Mouse (Mus musculus) MEL (cell line): ENCODE data around the gene Pdia2. TPM values are rescaled to one million over a fixed set of nuclear protein-coding genes. Genes with fewer than 3 reads are reported as not detected.

Experiments
- DNase-seq: peaks from one replicate; pipeline ENCODE4 v3.0.0; 2011; ENCODE audit warnings: low read depth, low spot score
- H3K27ac ChIP-seq: 2 replicates; pipeline ENCODE4 v1.5.1; 2012; ENCODE audit warnings: low read depth, mild to moderate bottlenecking, control low read depth, low read length, moderate library complexity; ENCODE audit not compliant: control insufficient read depth
- H3K27me3 ChIP-seq, 2 experiments: fragments of 150-350 bp in 1 of 2; sonication (generic) in 1 of 2; 2 replicates each; pipeline ENCODE4 v1.6.1; 2012; ENCODE audit warnings: low read length in 2 of 2, mild to moderate bottlenecking in 2 of 2, improper control_type of control experiment in 1 of 2, moderate library complexity in 1 of 2; ENCODE audit not compliant: insufficient read depth in 2 of 2, control insufficient read depth in 1 of 2
- H3K36me3 ChIP-seq, 2 experiments: 2 replicates each; pipeline ENCODE4 v1.6.1; 2012 to 2014; ENCODE audit warnings: low read length in 2 of 2, improper control_type of control experiment in 1 of 2, inconsistent platforms in 1 of 2, mild to moderate bottlenecking in 1 of 2; ENCODE audit not compliant: insufficient read depth in 2 of 2, control insufficient read depth in 1 of 2
- H3K4me1 ChIP-seq, 2 experiments: fragments of 150-350 bp in 1 of 2; sonication (generic) in 1 of 2; 2 replicates each; pipeline ENCODE4 v1.6.1; 2012; ENCODE audit warnings: low read length in 2 of 2, improper control_type of control experiment in 1 of 2, mild to moderate bottlenecking in 1 of 2; ENCODE audit not compliant: insufficient read depth in 2 of 2, control insufficient read depth in 1 of 2
- H3K4me3 ChIP-seq, 2 experiments: fragments of 150-350 bp in 1 of 2; sonication (generic) in 1 of 2; 2 replicates each; pipeline ENCODE4 v1.5.1; 2012; ENCODE audit warnings: low read depth in 2 of 2, low read length in 2 of 2, mild to moderate bottlenecking in 2 of 2, moderate library complexity in 2 of 2, control low read depth in 1 of 2, improper control_type of control experiment in 1 of 2; ENCODE audit not compliant: control insufficient read depth in 1 of 2, insufficient read depth in 1 of 2
- H3K79me2 ChIP-seq: 2 replicates; pipeline ENCODE4 v1.6.1; 2012; ENCODE audit warnings: mild to moderate bottlenecking, low read length, moderate library complexity; ENCODE audit not compliant: control insufficient read depth, poor library complexity, insufficient read depth
- H3K9ac ChIP-seq: 2 replicates; pipeline ENCODE4 v1.6.1; 2012; ENCODE audit warnings: low read depth, mild to moderate bottlenecking, control low read depth, low read length, moderate library complexity; ENCODE audit not compliant: control insufficient read depth, poor library complexity, severe bottlenecking
- H3K9me3 ChIP-seq: fragments of 150-350 bp; sonication (generic); replicated peaks from 2 replicates; pipeline ENCODE4 v1.6.1; 2012; ENCODE audit warnings: mild to moderate bottlenecking, low read length, improper control_type of control experiment, moderate library complexity; ENCODE audit not compliant: insufficient read depth
- CTCF ChIP-seq, 3 experiments: IDR thresholded peaks in 2 of 3; conservative IDR thresholded peaks in 1 of 3; 2 replicates each; pipeline ENCODE4 v1.5.1; 2011 to 2012; ENCODE audit warnings: low read length in 3 of 3, low read depth in 2 of 3, mild to moderate bottlenecking in 2 of 3, improper control_type of control experiment in 1 of 3, inconsistent platforms in 1 of 3, mixed read lengths in 1 of 3, moderate library complexity in 1 of 3; ENCODE audit not compliant: control insufficient read depth in 1 of 3, insufficient read depth in 1 of 3, poor library complexity in 1 of 3, severe bottlenecking in 1 of 3
- HCFC1 ChIP-seq: IDR thresholded peaks from 2 replicates; pipeline ENCODE4 v1.6.1; 2012; ENCODE audit warnings: low read depth, mild to moderate bottlenecking, inconsistent platforms, low read length, improper control_type of control experiment, moderate library complexity
- MXI1 ChIP-seq: IDR thresholded peaks from 2 replicates; pipeline ENCODE4 v1.6.1; 2011; ENCODE audit warnings: mild to moderate bottlenecking, low read depth, low read length, improper control_type of control experiment
- POLR2A ChIP-seq, 2 experiments: IDR thresholded peaks; 2 replicates each; pipeline ENCODE4 v1.6.1; 2011 to 2012; ENCODE audit warnings: low read length in 2 of 2, mild to moderate bottlenecking in 2 of 2, control low read depth in 1 of 2, improper control_type of control experiment in 1 of 2, low read depth in 1 of 2, moderate library complexity in 1 of 2; ENCODE audit not compliant: control insufficient read depth in 1 of 2, insufficient read depth in 1 of 2, poor library complexity in 1 of 2
- POLR2AphosphoS5 ChIP-seq: IDR thresholded peaks from 2 replicates; pipeline ENCODE4 v1.6.1; 2012; ENCODE audit warnings: low read depth, borderline replicate concordance, mild to moderate bottlenecking, inconsistent platforms, low read length, moderate library complexity, mixed read lengths
- RAD21 ChIP-seq: IDR thresholded peaks from 2 replicates; pipeline ENCODE4 v1.6.1; 2011; ENCODE audit warnings: mild to moderate bottlenecking, low read depth, low read length, improper control_type of control experiment
- SIN3A ChIP-seq: IDR thresholded peaks from 2 replicates; pipeline ENCODE4 v1.6.1; 2012; ENCODE audit warnings: low read length, improper control_type of control experiment, inconsistent platforms
- TAL1 ChIP-seq: IDR thresholded peaks from 2 replicates; pipeline ENCODE4 v1.6.1; 2012; ENCODE audit warnings: mild to moderate bottlenecking, inconsistent platforms, low read length, moderate library complexity, mixed read lengths
- UBTF ChIP-seq: IDR thresholded peaks from 2 replicates; pipeline ENCODE4 v1.6.1; 2012; ENCODE audit warnings: low read depth, mild to moderate bottlenecking, inconsistent platforms, low read length, improper control_type of control experiment, moderate library complexity, borderline replicate concordance; ENCODE audit not compliant: insufficient read depth
- USF2 ChIP-seq, 2 experiments: IDR thresholded peaks; 2 replicates each; pipeline ENCODE4 v1.6.1; 2011 to 2012; ENCODE audit warnings: improper control_type of control experiment in 2 of 2, low read length in 2 of 2, borderline replicate concordance in 1 of 2, inconsistent platforms in 1 of 2, low read depth in 1 of 2, mild to moderate bottlenecking in 1 of 2; ENCODE audit not compliant: insufficient read depth in 1 of 2
- ZC3H11A ChIP-seq: IDR thresholded peaks from 2 replicates; pipeline ENCODE4 v1.6.1; 2012; ENCODE audit warnings: low read depth, mild to moderate bottlenecking, inconsistent platforms, low read length, improper control_type of control experiment
- ZKSCAN1 ChIP-seq: IDR thresholded peaks from 2 replicates; pipeline ENCODE4 v1.6.1; 2012; ENCODE audit warnings: low read depth, mild to moderate bottlenecking, inconsistent platforms, low read length, improper control_type of control experiment, moderate library complexity
- polyA plus RNA-seq, 2 experiments: library from polyadenylated mRNA; stranded (reverse) in 1 of 2; unstranded in 1 of 2; fragments of >175 nt in 1 of 2; fragments of >200 nt in 1 of 2; gene quantifications; 2 replicates each; pipeline versions ENCODE4 v1.2.1 to v1.2.4; 2012; ENCODE audit warnings: low replicate concordance in 2 of 2, low read depth in 1 of 2; ENCODE audit not compliant: insufficient read length in 2 of 2, insufficient read depth in 1 of 2, missing spikeins in 1 of 2
- total RNA-seq: library from RNA; depleted of rRNA; stranded (reverse); fragments of 300-350 nt; gene quantifications from 2 replicates; pipeline ENCODE4 v1.2.3, GENCODE M21; 2012; rRNA removed

The Pdia2 gene
- total and polyA plus RNA-seq, 3 experiments, result 11.2 to 13.6 TPM; not detected in 1

DNA sequence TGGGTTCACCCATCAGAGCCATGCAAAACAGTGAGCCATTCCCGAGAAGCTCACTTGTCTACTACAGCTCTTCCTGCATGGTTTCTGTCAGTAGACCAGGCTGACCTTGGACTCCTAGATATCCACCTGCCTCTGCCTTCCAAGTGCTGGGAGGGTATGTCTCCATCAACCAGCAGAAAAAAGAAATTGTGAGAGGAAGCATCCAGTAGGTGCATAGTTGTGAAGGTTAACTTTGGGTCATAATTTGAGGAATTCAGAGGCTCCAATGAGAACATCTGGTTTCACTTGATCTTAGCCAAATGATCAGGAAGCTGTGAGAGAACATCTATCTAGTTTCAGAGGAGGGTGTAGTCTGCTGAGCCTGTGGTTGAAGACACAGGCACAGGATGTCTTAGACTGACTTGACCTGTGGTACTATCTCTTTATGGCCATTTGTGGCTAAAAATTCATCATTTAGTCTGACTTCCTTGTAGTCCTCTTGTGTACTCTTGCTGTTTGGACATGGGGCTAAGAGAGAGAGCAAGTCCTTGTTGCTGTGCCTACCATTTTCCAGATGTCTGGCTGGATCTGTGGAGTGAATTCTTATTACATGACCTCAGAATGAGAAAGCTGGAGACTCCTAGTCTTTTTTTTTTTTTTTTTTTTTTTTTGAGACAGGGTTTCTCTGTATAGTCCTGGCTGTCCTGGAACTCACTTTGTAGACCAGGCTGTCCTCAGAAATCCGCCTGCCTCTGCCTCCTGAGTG is 46.8 kb downstream of the Pdia2 start:
- TF ChIP-seq CTCF (IDR thresholded peaks at IDR 0.05 in 2 of 3, conservative IDR thresholded peaks at IDR 0.05 in 1 of 3; ENCODE audit: control insufficient read depth in 1 of 3, insufficient read depth in 1 of 3, low read depth in 2 of 3, low read length in 3 of 3, poor library complexity in 1 of 3, severe bottlenecking in 1 of 3) (no peak), HCFC1 (no peak), POLR2AphosphoS5 (no peak), RAD21 (no peak), ZC3H11A (no peak), TAL1 (no peak), USF2 (IDR thresholded peaks at IDR 0.05; ENCODE audit: borderline replicate concordance in 1 of 2, insufficient read depth in 1 of 2, low read depth in 1 of 2, low read length in 2 of 2) (no peak), ZKSCAN1 (no peak), SIN3A (no peak), MXI1 (no peak), UBTF (no peak)
- Histone ChIP-seq H3K27me3 (no peaks in the 10 kb centered on the region), H3K36me3 (peaks cover 2 to 42% of the 10 kb centered on the region in 2 experiments; a peak in 2 of 4 replicates), H3K27ac (no peak overlapping the region), H3K79me2 (peaks cover 48% of the 10 kb centered on the region), H3K4me3 (no peak overlapping the region), H3K9ac (no peak overlapping the region), H3K4me1 (no peaks in the 10 kb centered on the region), H3K9me3 (no peaks in the 10 kb centered on the region)
- no peak for DNase-seq

DNA sequence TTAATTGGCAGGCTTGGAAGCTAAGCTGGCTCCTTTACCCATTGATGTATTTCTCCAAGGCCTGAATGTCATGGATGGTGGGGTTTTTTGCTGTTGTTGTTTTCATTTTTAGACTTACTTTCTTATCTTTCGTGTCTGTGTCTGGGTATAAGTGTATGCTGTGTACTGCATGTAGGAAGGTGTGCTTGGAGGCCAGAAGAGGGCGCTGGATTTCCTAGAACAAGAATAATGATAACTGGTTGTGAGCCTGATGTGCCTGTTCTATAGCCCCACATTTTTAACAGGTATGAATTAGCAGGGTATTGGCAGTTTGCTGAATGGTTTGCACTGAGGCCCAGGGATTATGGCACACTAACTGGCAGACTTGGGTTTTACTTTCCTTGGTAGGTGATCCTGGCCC is 49.8 kb downstream of the Pdia2 start:
- Histone ChIP-seq H3K27ac (no peak overlapping the region), H3K79me2 (peaks cover 57% of the 10 kb centered on the region), H3K4me1 (no peaks in the 10 kb centered on the region), H3K9me3 (no peaks in the 10 kb centered on the region), H3K27me3 (no peaks in the 10 kb centered on the region), H3K9ac (no peak overlapping the region), H3K4me3 (no peak overlapping the region), H3K36me3 (peaks cover 0 to 44% of the 10 kb centered on the region in 2 experiments; a peak in 2 of 4 replicates)
- TF ChIP-seq POLR2A (IDR thresholded peaks at IDR 0.05; ENCODE audit: control insufficient read depth in 1 of 2, insufficient read depth in 1 of 2, low read depth in 1 of 2, low read length in 2 of 2, poor library complexity in 1 of 2) (no peak), UBTF (no peak), USF2 (IDR thresholded peaks at IDR 0.05; ENCODE audit: borderline replicate concordance in 1 of 2, insufficient read depth in 1 of 2, low read depth in 1 of 2, low read length in 2 of 2) (no peak), CTCF (IDR thresholded peaks at IDR 0.05 in 2 of 3, conservative IDR thresholded peaks at IDR 0.05 in 1 of 3; ENCODE audit: control insufficient read depth in 1 of 3, insufficient read depth in 1 of 3, low read depth in 2 of 3, low read length in 3 of 3, poor library complexity in 1 of 3, severe bottlenecking in 1 of 3) (peak; percentile 5 to 25 (median 10); a peak in 2 of 6 replicates)
- peak; percentile 40 for DNase-seq

Other genes with a start within 250 kb of the Pdia2 start
- not detected in 2 replicates for gene A930017K11Rik, start 246.5 kb downstream of the Pdia2 start, total RNA-seq
- gene A930017K11Rik, start 246.5 kb downstream of the Pdia2 start, polyA plus RNA-seq, result not detected
- 5.6 and 6.2 TPM in 2 replicates for gene Capn15, start 213.3 kb downstream of the Pdia2 start, total RNA-seq
- 10 to 100 TPM in 1 of 2 experiments, not detected in 1; 16.2 TPM for gene Capn15, start 213.3 kb downstream of the Pdia2 start, polyA plus RNA-seq
- 3.1 and 3.2 TPM in 2 replicates for gene Rab11fip3, start 129.5 kb downstream of the Pdia2 start, total RNA-seq
- gene Rab11fip3, start 129.5 kb downstream of the Pdia2 start, polyA plus RNA-seq, result 10 to 100 TPM in 1 of 2 experiments, not detected in 1; 18.9 TPM
- gene Decr2, start 108.8 kb downstream of the Pdia2 start, total RNA-seq, result 6.5 TPM in 2 replicates
- 10 to 100 TPM in 1 of 2 experiments, not detected in 1; 11.3 TPM for gene Decr2, start 108.8 kb downstream of the Pdia2 start, polyA plus RNA-seq
- 89.1 and 115 TPM in 2 replicates for gene Nme4, start 103.5 kb downstream of the Pdia2 start, total RNA-seq
- gene Nme4, start 103.5 kb downstream of the Pdia2 start, polyA plus RNA-seq, result 100 to 1,000 TPM; 125 to 430 TPM
- 4.4 and 4.7 TPM in 2 replicates for gene Tmem8, start 85.8 kb downstream of the Pdia2 start, total RNA-seq
- 10 to 100 TPM in 1 of 2 experiments, not detected in 1; 16.7 TPM for gene Tmem8, start 85.8 kb downstream of the Pdia2 start, polyA plus RNA-seq
- 164 and 165 TPM in 2 replicates for gene Mrpl28, start 75.6 kb downstream of the Pdia2 start, total RNA-seq
- 100 to 1,000 TPM; 148 to 174 TPM for gene Mrpl28, start 75.6 kb downstream of the Pdia2 start, polyA plus RNA-seq
- 32.1 and 33.5 TPM in 2 replicates for gene Axin1, start 60.4 kb downstream of the Pdia2 start, total RNA-seq
- 10 to 100 TPM in 1 of 2 experiments, not detected in 1; 54.2 TPM for gene Axin1, start 60.4 kb downstream of the Pdia2 start, polyA plus RNA-seq
- gene Rgs11, start 3.9 kb upstream of the Pdia2 start, total RNA-seq, result 8.5 and 11.4 TPM in 2 replicates
- 10 to 100 TPM in 1 of 2 experiments, not detected in 1; 32.6 TPM for gene Rgs11, start 3.9 kb upstream of the Pdia2 start, polyA plus RNA-seq
- 75.7 and 76.3 TPM in 2 replicates for gene Arhgdig, start 8.7 kb upstream of the Pdia2 start, total RNA-seq
- 10 to 100 TPM in 1 of 2 experiments, not detected in 1; 97.0 TPM for gene Arhgdig, start 8.7 kb upstream of the Pdia2 start, polyA plus RNA-seq
- not detected in 2 replicates for gene Fam234a, start 45.2 kb upstream of the Pdia2 start, total RNA-seq
- under 1 TPM in 1 of 2 experiments, not detected in 1; 0.10 TPM for gene Fam234a, start 45.2 kb upstream of the Pdia2 start, polyA plus RNA-seq
- 54.3 and 58.4 TPM in 2 replicates for gene Luc7l, start 53.8 kb upstream of the Pdia2 start, total RNA-seq
- 10 to 100 TPM in 1 of 2 experiments, not detected in 1; 59.2 TPM for gene Luc7l, start 53.8 kb upstream of the Pdia2 start, polyA plus RNA-seq
- 0.12 and 0.13 TPM in 2 replicates for gene Neurl1b, start 215.7 kb upstream of the Pdia2 start, total RNA-seq
- under 1 TPM in 1 of 2 experiments, not detected in 1; 0.28 TPM for gene Neurl1b, start 215.7 kb upstream of the Pdia2 start, polyA plus RNA-seq